Mouse (Mus musculus) adrenal gland, postnatal 4 days (tissue): ENCODE results near the gene Fbxo45. TPM values are rescaled to one million over a fixed set of nuclear protein-coding genes. Genes with fewer than 3 reads are reported as not detected.

ENCODE experiments used
- DNase-seq, 2 experiments: peaks; one replicate each; pipeline ENCODE4 v3.0.0; 2021 to 2022; ENCODE audit warnings: low spot score in 2 of 2, mixed read lengths in 2 of 2
- microRNA-seq: library from miRNA; unstranded; fragments of <30 nt; microRNA quantifications from one replicate; pipeline ENCODE4 v1.2.0, GENCODE M21; 2021
- total RNA-seq, 2 experiments: library from RNA; stranded (reverse); gene quantifications; 2 replicates each; pipeline ENCODE4 v1.2.3; 2021

Fbxo45 gene
- total RNA-seq, 2 experiments from 2014 or later: 26.9 to 27.3 TPM

GRCm38 (mm10) chr16:32214156-32214555 is 32.8 kb downstream of the Fbxo45 start:
- no peak for DNase-seq

- no peak for DNase-seq
Measured at GRCm38 (mm10) chr16:32204902-32205301, 42.1 kb downstream of the Fbxo45 start.

- peak in 1 of 2 experiments; percentile 55 for DNase-seq
Measured at GRCm38 (mm10) chr16:32202681-32203080, 44.3 kb downstream of the Fbxo45 start.

GRCm38 (mm10) chr16:32201004-32201325 is 46.0 kb downstream of the Fbxo45 start:
- DNase-seq: no peak

GRCm38 (mm10) chr16:32200256-32201003 is 46.5 kb downstream of the Fbxo45 start:
- DNase-seq: no peak

- DNase-seq: no peak
Measured at GRCm38 (mm10) chr16:32190011-32190441, 56.9 kb downstream of the Fbxo45 start.

- no peak for DNase-seq
Measured at GRCm38 (mm10) chr16:32189109-32189508, 57.8 kb downstream of the Fbxo45 start.

GRCm38 (mm10) chr16:32186056-32186455 is 60.9 kb downstream of the Fbxo45 start:
- DNase-seq: no peak

Small RNA genes within 50 kb of the gene (microRNA-seq; reads per million reads assigned to microRNA genes)
- not detected for gene Mir1946a

Other genes with a start within 250 kb of the Fbxo45 start
- gene Senp5, start 243.9 kb downstream of the Fbxo45 start, total RNA-seq: 10 to 100 TPM; 27.3 to 27.4 TPM
- 10 to 100 TPM; 54.8 to 57.8 TPM for gene Pak2, start 167.8 kb downstream of the Fbxo45 start, total RNA-seq
- 10 to 100 TPM; 39.0 to 39.2 TPM for gene Pigx, start 147.4 kb downstream of the Fbxo45 start, total RNA-seq
- gene Cep19, start 147.4 kb downstream of the Fbxo45 start, total RNA-seq: 10 to 100 TPM; 14.5 to 16.2 TPM
- 10 to 100 TPM; 12.3 to 13.7 TPM for gene Nrros, start 81.6 kb downstream of the Fbxo45 start, total RNA-seq
- not detected for gene Bex6, start 67.3 kb downstream of the Fbxo45 start, total RNA-seq
- 10 to 100 TPM; 16.5 to 17.9 TPM for gene Wdr53, start 69 bp upstream of the Fbxo45 start, total RNA-seq
- under 1 TPM; 0.20 to 0.23 TPM for gene Smco1, start 24.3 kb upstream of the Fbxo45 start, total RNA-seq
- gene Rnf168, start 30.3 kb upstream of the Fbxo45 start, total RNA-seq: 10 to 100 TPM; 29.5 to 32.8 TPM
- 10 to 100 TPM; 79.1 to 88.6 TPM for gene Ubxn7, start 85.1 kb upstream of the Fbxo45 start, total RNA-seq
- gene Tm4sf19, start 153.3 kb upstream of the Fbxo45 start, total RNA-seq: not detected
- 1 to 10 TPM; 8.9 to 9.2 TPM for gene Tctex1d2, start 172.5 kb upstream of the Fbxo45 start, total RNA-seq
- 10 to 100 TPM; 66.0 to 70.6 TPM for gene Pcyt1a, start 183.8 kb upstream of the Fbxo45 start, total RNA-seq
- gene Slc51a, start 240.7 kb upstream of the Fbxo45 start, total RNA-seq: 1 to 10 TPM in 1 of 2 experiments, not detected in 1; 1.4 TPM
- gene Zdhhc19, start 249.1 kb upstream of the Fbxo45 start, total RNA-seq: not detected